Mouse (Mus musculus) thymus, postnatal 10 days (tissue): ENCODE results near the gene Rnf39.

Experiments
- DNase-seq, 2 experiments: peaks; one replicate each; pipeline ENCODE4 v3.0.0; 2021; ENCODE audit warnings: low spot score in 2 of 2

The Rnf39 gene

GRCm38 (mm10) chr17:36942791-36943471 is at the start of gene Rnf39:
Gene Rnf39 (plus strand): TSS chr17:36942918.
- DNase-seq, result peak in 1 of 2 experiments; percentile 24

GRCm38 (mm10) chr17:36893387-36893786 is 49.3 kb upstream of the Rnf39 start:
- no peak for DNase-seq

DNA sequence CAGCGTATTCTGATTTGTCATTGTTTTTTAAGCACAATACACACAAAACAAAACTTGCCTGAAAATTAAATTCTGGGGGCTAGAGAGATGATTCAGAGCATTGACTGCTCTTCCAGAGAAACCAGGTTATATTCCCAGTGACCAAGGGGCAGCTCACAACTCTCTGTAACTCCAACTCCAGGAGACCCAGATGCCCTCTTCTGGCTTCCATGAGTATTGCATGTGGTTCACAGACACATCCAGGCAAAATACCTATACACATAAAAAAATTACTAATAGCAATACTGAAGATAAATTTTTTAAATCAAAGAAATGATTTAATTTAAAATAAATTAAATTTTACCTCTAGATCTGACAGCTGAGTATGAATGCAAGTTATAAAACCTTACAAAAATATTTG is 46.1 kb upstream of the Rnf39 start:
- DNase-seq, result no peak

DNA sequence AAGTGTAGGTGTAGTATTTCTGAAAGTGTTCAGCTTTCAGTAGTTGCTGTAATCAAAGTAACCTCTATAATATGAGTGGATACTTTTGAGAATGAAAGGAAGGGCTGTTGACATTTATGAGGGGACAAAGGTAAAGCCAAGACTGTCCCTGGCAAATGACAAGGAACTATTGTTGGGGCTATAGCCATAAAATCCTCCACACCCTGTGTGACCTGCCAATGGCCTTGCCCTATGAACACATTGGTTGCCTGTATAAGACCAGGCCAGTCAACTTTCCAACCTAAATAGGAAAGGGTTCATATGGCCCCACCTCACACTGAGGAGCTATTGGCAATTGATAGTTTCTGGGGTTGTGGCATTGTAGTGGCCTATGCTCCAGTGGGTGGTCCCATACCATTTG is 45.7 kb upstream of the Rnf39 start:
- no peak for DNase-seq

GRCm38 (mm10) chr17:36897552-36898205 is 45.0 kb upstream of the Rnf39 start, which contains the start of gene Trim31:
Gene Trim31 (plus strand): TSS chr17:36898118.
- DNase-seq, result no peak

DNA sequence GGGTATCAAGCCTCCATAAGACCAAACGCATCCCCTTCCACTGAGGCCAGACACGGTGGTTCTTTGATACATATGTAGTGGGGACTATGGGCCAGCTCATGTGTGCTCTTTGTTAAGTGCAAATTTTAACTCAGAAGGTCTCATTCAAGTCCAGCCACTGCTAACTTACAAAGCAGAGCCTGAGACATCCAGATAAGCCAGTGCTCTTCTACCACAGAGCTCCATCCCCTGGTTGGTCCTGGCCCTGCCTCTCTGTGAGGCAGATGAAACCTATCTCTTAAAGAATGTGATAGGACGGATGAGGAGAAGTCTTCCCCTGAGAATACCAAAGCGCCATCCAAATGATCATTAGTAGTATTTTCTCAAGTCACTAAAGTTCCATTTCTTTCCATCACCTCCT is 43.3 kb upstream of the Rnf39 start:
- DNase-seq, result no peak

DNA sequence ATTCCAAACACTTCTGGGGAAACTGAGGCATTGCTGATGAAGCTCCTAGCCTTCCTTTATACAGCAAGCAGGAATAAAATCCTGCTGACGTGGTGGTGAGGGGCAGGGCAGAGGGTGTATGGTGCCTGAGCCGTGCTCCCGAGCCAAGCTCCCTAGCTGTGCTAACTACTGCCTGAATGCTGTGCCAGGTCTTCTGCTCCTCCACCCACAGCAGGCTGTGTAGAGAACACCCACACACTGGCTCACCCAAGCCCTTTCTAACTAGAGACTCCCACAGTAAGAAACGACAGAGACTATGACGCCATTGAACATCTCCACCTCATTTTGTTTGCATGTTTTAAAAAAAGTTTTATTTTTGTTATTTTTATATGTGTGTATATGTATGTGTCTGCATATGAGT is 42.7 kb upstream of the Rnf39 start:
- DNase-seq, result no peak

DNA sequence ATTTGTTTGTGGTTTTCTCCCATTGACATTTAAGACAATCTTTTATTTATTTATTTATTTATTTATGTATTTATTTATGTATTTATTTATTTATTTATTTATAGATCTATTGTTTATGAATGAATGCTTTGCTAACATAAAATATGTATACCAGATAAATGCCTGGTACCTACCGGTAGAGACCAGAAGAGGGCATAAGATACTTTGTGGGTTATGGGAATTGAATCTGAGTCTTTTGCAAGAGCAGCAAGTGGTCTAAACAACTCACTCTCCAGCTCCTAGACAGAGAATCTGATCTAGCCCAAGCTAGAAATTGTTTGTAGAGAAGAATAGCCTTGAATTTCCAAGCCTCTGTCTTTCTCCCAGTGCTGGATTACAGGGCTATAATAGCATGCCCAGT is 42.0 kb upstream of the Rnf39 start:
- no peak for DNase-seq

DNA sequence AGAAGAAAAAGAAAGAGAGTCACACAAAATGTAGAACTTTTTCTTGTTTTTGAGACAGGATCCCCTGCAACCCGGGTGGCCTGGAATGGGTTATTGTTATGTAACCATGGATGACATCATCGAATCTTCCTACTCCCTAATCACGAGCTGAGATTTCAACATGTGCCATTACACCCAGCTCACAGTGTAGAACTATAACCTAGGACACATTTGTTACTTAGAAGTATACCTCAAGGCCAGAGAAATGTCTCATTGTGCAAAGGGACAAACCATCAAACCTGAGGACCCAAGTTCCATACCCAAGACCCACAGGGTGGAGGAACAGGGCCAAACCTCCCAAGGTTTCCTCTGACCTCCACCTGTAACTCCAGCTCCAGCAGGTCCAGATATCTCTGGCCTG is 39.1 kb upstream of the Rnf39 start:
- DNase-seq, result no peak

- no peak for DNase-seq
Observed at GRCm38 (mm10) chr17:36908235-36908634, 34.5 kb upstream of the Rnf39 start.

GRCm38 (mm10) chr17:36909802-36910201 is 32.9 kb upstream of the Rnf39 start:
- DNase-seq, result no peak

- no peak for DNase-seq
Observed at GRCm38 (mm10) chr17:36912031-36912430, 30.7 kb upstream of the Rnf39 start.

- peak; percentile 39 to 81 for DNase-seq
Observed at GRCm38 (mm10) chr17:36914108-36914507, 28.6 kb upstream of the Rnf39 start.

DNA sequence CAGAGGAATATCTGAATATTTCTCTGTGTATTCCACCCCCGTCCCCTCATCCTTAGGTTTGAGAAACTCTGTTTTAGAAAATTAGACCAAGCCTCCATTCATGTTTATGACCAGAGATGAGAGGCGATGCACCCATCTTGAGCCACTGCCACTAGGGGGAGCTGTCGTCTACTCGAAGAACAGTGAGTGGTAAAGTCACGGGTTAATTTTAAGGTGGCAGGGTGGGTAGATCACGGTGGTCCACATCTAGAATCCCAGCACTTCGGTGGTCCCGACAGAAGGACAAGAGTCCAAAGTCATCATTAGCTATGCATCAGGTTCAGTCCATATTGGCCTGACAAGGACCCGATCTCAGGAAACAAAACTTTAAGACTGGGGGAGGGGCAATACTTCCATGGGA is 27.6 kb upstream of the Rnf39 start:
- peak; percentile 27 to 78 for DNase-seq

- DNase-seq, result no peak
Observed at GRCm38 (mm10) chr17:36920239-36920638, 22.5 kb upstream of the Rnf39 start.

DNA sequence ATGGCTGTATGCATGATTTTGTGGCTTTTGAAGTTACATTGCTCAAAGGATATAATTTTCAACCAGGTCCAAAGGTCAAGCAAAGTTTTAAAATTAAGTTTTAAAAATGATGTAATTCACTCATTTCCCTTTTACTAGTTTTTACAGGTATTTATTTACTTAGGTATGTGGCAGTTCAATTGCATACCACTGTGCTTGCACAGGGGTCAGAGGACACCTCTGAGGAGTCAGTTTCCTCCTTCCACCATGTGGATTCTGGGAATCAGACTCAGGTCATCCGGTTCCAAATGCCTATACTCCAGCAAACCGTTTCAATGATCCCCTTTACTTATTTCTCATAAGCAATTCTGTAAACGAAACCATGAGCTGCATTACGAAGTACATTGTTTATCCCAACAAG is 20.0 kb upstream of the Rnf39 start:
- no peak for DNase-seq

DNA sequence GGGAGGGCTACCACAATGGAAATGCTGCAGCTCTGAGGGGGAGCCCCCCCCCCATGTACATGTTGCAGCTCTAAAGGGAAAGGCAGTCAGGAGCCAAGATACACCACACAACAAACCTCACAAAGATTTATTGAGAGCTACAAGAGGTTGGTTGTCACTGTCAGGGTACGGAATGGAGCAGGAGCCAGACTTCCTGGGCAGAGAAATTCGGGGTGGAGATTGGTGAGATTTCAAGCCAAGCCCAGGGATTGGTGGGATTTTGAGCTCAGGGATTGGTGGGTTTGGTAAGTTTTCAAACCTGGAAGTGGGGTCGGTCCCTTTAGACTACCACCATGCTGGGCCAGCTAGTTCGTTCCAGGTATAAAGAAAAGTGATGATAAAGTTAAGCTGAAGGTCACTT is 19.2 kb upstream of the Rnf39 start:
- DNase-seq, result no peak

DNA sequence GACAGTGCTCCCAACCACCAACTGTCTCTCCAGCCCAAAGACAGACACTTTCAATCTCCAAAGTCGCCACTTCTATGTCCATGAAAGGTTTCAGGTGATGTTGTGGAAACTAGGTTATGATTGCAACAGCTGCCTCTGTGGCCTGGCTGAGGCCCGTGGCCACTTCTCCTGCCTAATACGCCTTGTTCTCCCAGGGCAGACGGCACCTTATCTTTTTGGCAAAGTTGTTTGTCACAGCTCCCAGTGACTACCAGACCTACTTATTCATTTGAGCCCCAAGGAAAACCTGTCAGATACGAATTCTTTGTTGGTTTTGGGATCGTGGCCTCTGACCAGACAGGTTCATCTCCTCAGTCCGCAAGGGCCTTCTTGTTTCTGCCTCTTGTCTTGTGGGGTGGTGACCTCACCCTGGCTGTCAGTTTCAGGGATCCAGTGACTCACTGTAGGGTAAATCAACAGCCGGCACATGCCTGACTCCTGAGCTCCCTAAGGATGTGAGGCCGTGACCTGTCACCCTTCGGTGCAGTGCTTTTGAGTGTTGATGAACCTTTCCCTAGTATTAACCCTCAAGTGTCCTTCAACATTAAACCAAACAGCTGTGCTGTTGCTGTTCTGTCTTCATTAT is 15.1 kb upstream of the Rnf39 start:
- DNase-seq, result no peak

GRCm38 (mm10) chr17:36929236-36929932 is 13.3 kb upstream of the Rnf39 start:
- DNase-seq, result no peak

DNA sequence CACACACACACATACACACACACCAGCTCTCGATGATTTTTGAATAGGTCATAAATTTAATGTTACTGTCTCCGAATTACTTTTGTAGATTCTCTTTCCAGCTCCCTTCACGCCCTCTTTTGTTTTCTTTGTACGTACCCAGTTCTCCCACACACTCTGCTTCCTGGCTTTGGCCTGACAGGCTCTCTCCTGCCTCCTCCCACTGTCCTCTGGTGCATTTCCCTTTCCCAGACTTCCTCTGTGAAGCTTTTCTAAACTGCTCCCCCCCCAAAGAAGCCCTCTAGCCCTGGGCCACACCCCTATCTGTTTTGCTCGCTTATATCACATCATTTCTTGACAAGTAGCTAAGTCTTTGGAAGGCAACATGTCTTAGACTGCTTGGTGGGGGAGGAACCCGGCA is 12.5 kb upstream of the Rnf39 start:
- DNase-seq, result no peak

DNA sequence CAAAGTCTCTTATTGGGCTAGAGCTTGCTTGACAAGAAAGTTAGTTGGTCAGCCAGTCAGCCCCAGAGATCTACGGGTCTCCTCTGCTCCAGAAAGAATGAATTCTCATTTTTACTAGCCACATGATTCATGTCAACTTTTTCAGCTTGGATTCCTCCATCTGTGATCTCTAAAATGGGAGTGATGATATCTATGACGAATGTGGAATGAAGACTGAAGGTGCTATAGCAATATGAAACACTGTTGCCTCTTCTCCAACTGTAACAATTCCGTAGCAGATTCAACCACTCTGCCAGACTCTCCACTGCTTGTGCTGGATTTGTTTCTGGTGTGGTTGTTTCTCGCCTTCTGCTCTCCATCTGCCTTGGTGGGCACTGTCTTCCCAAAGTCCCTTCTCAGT is 11.6 kb upstream of the Rnf39 start:
- DNase-seq, result no peak

DNA sequence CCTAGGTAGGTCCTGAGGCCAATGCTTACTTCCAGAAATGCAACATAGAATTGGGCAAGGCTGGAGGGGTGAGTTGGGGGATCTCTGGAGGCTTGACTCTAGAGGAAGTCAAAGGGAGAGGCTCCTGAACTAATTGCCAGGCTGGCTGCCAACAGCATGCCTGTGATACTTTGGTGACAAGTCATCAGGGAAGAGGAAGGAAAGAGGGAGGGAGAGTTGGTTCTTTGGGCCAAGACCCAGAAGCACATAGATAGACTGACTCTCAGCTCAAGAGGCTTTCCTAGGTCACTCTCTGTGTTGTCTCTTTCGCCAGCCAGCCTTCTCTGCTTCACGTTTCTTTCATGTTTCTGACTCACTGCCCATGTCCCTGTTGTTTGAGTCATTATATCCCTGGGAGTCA is 10.9 kb upstream of the Rnf39 start:
- no peak for DNase-seq

GRCm38 (mm10) chr17:36938056-36938455 is 4.7 kb upstream of the Rnf39 start:
- DNase-seq, result no peak
